Mouse (Mus musculus): ENCODE data around the gene Kars. TPM values are rescaled to one million over a fixed set of nuclear protein-coding genes. Genes with fewer than 3 reads are reported as not detected.

The Kars gene
- polyA plus RNA-seq (2014; fragmentation: Illumina TruSeq; extraction: RNeasy Lipid Tissue Mini Kit (QIAGEN cat#74804); ENCODE audit: low read depth, low replicate concordance), result 38.7 TPM

GRCm38 (mm10) chr8:112010997-112011815 is at the start of gene Kars, which contains the start of gene Terf2ip:
TSS of gene Kars (minus strand) at chr8:112011323.
TSS of gene Terf2ip (plus strand) at chr8:112011398.

GRCm38 (mm10) chr8:112014936-112015335 is 3.8 kb upstream of the Kars start, which contains the start of gene Gm6793:
TSS of gene Gm6793 (minus strand) at chr8:112015036.

DNA sequence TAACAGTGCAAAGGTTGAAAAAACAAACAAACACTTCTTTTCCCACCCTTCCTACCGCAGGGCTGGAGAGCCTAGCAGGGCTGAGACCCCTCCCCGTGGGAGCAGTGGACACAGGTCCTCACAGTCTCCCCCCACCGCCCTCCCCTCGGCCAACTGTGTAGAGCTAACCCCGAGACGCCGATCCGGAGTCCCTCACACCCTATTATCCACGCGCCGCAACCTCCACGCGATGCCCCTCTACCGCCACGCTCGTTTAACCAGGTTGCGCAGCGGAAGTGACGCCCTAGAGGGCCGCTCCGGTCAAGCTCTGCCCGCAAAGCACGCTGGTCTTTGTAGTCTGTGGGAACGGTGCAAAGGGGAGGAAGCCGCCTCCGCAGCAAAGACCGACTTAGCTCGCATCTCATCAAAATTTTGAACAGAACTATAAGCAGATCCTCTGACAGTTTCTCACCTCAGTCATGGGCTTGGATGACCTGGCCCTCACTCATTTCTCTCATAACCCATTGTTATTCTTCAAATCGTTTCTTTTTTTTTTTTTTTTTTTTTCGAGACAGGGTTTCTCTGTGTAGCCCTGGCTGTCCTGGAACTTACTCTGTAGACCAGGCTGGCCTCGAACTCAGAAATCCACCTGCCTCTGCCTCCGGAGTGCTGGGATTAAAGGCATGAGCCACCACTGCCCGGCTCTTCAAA is 19.0 kb downstream of the Kars start, which contains the start of gene Adat1:
Gene Adat1, minus strand, starts transcription at position 290 of the 690 bp plus-strand sequence.

Other genes starting within 250 kb of the Kars start
- 119 TPM for gene Cfdp1, start 157.0 kb downstream of the Kars start, polyA plus RNA-seq (2014; fragmentation: Illumina TruSeq; extraction: RNeasy Lipid Tissue Mini Kit (QIAGEN cat#74804); ENCODE audit: low read depth, low replicate concordance)
- 21.2 TPM for gene Tmem170, start 134.6 kb downstream of the Kars start, polyA plus RNA-seq (2014; fragmentation: Illumina TruSeq; extraction: RNeasy Lipid Tissue Mini Kit (QIAGEN cat#74804); ENCODE audit: low read depth, low replicate concordance)
- 0.21 TPM for gene Chst5, start 100.9 kb downstream of the Kars start, polyA plus RNA-seq (2014; fragmentation: Illumina TruSeq; extraction: RNeasy Lipid Tissue Mini Kit (QIAGEN cat#74804); ENCODE audit: low read depth, low replicate concordance)
- 9.0 TPM for gene Tmem231, start 77.4 kb downstream of the Kars start, polyA plus RNA-seq (2014; fragmentation: Illumina TruSeq; extraction: RNeasy Lipid Tissue Mini Kit (QIAGEN cat#74804); ENCODE audit: low read depth, low replicate concordance)
- gene Gabarapl2, start 70.6 kb downstream of the Kars start, polyA plus RNA-seq (2014; fragmentation: Illumina TruSeq; extraction: RNeasy Lipid Tissue Mini Kit (QIAGEN cat#74804); ENCODE audit: low read depth, low replicate concordance), result 28.0 TPM
- gene Adat1, start 19.0 kb downstream of the Kars start, polyA plus RNA-seq (2014; fragmentation: Illumina TruSeq; extraction: RNeasy Lipid Tissue Mini Kit (QIAGEN cat#74804); ENCODE audit: low read depth, low replicate concordance), result 2.9 TPM
- gene Terf2ip, start 75 bp upstream of the Kars start, polyA plus RNA-seq (2014; fragmentation: Illumina TruSeq; extraction: RNeasy Lipid Tissue Mini Kit (QIAGEN cat#74804); ENCODE audit: low read depth, low replicate concordance), result 7.8 TPM
- 0.74 TPM for gene Gm6793, start 3.7 kb upstream of the Kars start, polyA plus RNA-seq (2014; fragmentation: Illumina TruSeq; extraction: RNeasy Lipid Tissue Mini Kit (QIAGEN cat#74804); ENCODE audit: low read depth, low replicate concordance)